Mouse (Mus musculus): ENCODE results near the gene Smtnl1.

- TF ChIP-seq MAFK (IDR thresholded peaks at IDR 0.05; ENCODE audit: insufficient read depth, low read depth, low read length) (no peak), HCFC1 (IDR thresholded peaks at IDR 0.05; ENCODE audit: borderline replicate concordance, insufficient read depth, low read length) (no peak), ZNF384 (IDR thresholded peaks at IDR 0.05; ENCODE audit: low read depth, low read length) (no peak), CHD2 (IDR thresholded peaks at IDR 0.05; ENCODE audit: low read depth, low read length) (no peak), ZC3H11A (IDR thresholded peaks at IDR 0.05; ENCODE audit: borderline replicate concordance, low read depth, low read length) (no peak)
Measured at GRCm38 (mm10) chr2:84861430-84861829, 39.0 kb upstream of the Smtnl1 start.

Data from ES-E14 (cell line).